Mouse (Mus musculus): ENCODE measurements around the gene Nf2.

DNA sequence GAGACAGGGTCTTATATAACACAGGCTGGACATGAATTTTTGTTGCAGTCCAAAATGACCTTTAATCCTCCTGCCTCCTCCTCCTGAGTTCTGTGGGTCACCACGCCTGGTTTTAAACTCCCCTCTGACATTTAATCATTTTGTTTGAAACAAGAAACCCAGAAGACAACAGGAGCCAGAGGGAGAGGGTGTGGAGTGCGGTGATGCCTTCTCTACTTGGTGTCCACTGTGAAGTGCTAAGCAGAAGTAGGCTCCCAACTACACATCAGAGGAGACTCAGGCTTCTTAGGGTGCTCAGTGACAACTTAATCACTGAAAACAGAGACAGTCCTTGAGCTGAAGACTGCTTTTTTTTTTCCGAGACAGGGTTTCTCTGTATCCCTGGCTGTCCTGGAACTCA, 68.4 kb downstream of the Nf2 start:
- TF ChIP-seq POLR2A (IDR thresholded peaks at IDR 0.05; ENCODE audit: low read depth, low read length), result no peak
- no peak for TF ChIP-seq CTCF (IDR thresholded peaks at IDR 0.05; ENCODE audit: extremely low read depth, insufficient read length, insufficient replicate concordance, low read depth, low read length)
